Mouse (Mus musculus) MEL (cell line): ENCODE results near the gene Ddx17.

Source experiments
- CTCF ChIP-seq, 3 experiments: IDR thresholded peaks in 2 of 3; conservative IDR thresholded peaks in 1 of 3; 2 replicates each; pipeline ENCODE4 v1.5.1; 2011 to 2012; ENCODE audit warnings: low read length in 3 of 3, low read depth in 2 of 3, mild to moderate bottlenecking in 2 of 3, improper control_type of control experiment in 1 of 3, inconsistent platforms in 1 of 3, mixed read lengths in 1 of 3, moderate library complexity in 1 of 3; ENCODE audit not compliant: control insufficient read depth in 1 of 3, insufficient read depth in 1 of 3, poor library complexity in 1 of 3, severe bottlenecking in 1 of 3
- GATA1 ChIP-seq: IDR thresholded peaks from 2 replicates; pipeline ENCODE4 v1.6.1; 2011; ENCODE audit warnings: low read depth, low read length, improper control_type of control experiment
- KAT2A ChIP-seq: conservative IDR thresholded peaks from 2 replicates; pipeline ENCODE4 v1.6.1; 2012; ENCODE audit warnings: low read depth, low read length, improper control_type of control experiment, inconsistent platforms
- MYB ChIP-seq: IDR thresholded peaks from 2 replicates; pipeline ENCODE4 v1.6.1; 2011; ENCODE audit warnings: mild to moderate bottlenecking, low read depth, low read length, improper control_type of control experiment
- POLR2A ChIP-seq, 2 experiments: IDR thresholded peaks; 2 replicates each; pipeline ENCODE4 v1.6.1; 2011 to 2012; ENCODE audit warnings: low read length in 2 of 2, mild to moderate bottlenecking in 2 of 2, control low read depth in 1 of 2, improper control_type of control experiment in 1 of 2, low read depth in 1 of 2, moderate library complexity in 1 of 2; ENCODE audit not compliant: control insufficient read depth in 1 of 2, insufficient read depth in 1 of 2, poor library complexity in 1 of 2
- POLR2AphosphoS2 ChIP-seq: IDR thresholded peaks from 2 replicates; pipeline ENCODE4 v1.6.1; 2011; ENCODE audit warnings: low read length, improper control_type of control experiment
- POLR2AphosphoS5 ChIP-seq: IDR thresholded peaks from 2 replicates; pipeline ENCODE4 v1.6.1; 2012; ENCODE audit warnings: low read depth, borderline replicate concordance, mild to moderate bottlenecking, inconsistent platforms, low read length, moderate library complexity, mixed read lengths
- RAD21 ChIP-seq: IDR thresholded peaks from 2 replicates; pipeline ENCODE4 v1.6.1; 2011; ENCODE audit warnings: mild to moderate bottlenecking, low read depth, low read length, improper control_type of control experiment
- SIN3A ChIP-seq: IDR thresholded peaks from 2 replicates; pipeline ENCODE4 v1.6.1; 2012; ENCODE audit warnings: low read length, improper control_type of control experiment, inconsistent platforms
- TBP ChIP-seq: IDR thresholded peaks from 2 replicates; pipeline ENCODE4 v1.8.0; 2011; ENCODE audit warnings: low read depth, low read length, improper control_type of control experiment
- TCF12 ChIP-seq: IDR thresholded peaks from 2 replicates; pipeline ENCODE4 v1.6.1; 2014; ENCODE audit warnings: low read depth, mild to moderate bottlenecking, inconsistent platforms, low read length, improper control_type of control experiment, moderate library complexity
- USF1 ChIP-seq: IDR thresholded peaks from 2 replicates; pipeline ENCODE4 v1.6.1; 2014; ENCODE audit warnings: low read depth, mild to moderate bottlenecking, inconsistent platforms, low read length, improper control_type of control experiment, moderate library complexity

DNA sequence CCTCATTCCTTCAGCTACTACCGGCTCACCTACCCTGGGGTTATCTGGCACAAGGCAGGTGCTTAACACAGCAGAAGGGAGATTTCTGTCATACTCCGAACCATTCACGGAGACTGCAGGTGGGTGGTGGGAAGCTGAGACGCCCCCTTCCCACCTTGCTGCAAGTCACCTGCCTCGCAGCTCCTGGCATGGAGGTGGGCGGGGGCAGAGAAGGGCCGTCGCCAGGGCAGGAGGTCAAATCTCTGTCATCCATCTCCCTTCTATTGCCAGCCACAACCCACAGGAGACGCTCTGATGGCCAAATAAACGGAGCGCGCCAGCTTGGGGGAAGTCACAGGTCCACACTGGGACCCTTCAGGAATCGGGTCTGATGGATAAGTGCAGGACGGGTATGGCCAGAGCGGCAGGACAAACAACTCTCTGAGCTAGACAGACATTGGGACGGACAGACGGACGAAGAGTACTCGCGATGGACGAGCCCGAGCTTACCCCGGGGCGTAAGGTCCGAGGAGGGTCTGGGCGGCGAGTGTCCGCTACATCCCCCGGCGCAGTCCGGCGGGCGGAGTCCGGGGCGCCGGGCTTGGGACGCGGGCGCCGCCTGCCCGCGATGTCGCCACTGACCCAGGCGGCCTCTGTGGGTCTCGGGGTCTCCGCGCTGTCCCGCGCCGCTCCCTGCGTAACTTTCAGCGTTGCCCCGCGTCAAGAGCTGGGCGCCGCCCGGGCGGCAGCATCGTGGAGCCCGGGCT, 41.7 kb downstream of the Ddx17 start, which contains the start of gene Kcnj4:
- TF ChIP-seq KAT2A (no peak), CTCF (IDR thresholded peaks at IDR 0.05 in 2 of 3, conservative IDR thresholded peaks at IDR 0.05 in 1 of 3; ENCODE audit: control insufficient read depth in 1 of 3, insufficient read depth in 1 of 3, low read depth in 2 of 3, low read length in 3 of 3, poor library complexity in 1 of 3, severe bottlenecking in 1 of 3) (no peak), POLR2AphosphoS2 (no peak), USF1 (no peak), POLR2AphosphoS5 (no peak), POLR2A (IDR thresholded peaks at IDR 0.05; ENCODE audit: control insufficient read depth in 1 of 2, insufficient read depth in 1 of 2, low read depth in 1 of 2, low read length in 2 of 2, poor library complexity in 1 of 2) (no peak), MYB (no peak), TCF12 (no peak), TBP (no peak), SIN3A (no peak), GATA1 (no peak), RAD21 (no peak)
